Mouse (Mus musculus) spleen, adult 2 months (tissue): ENCODE results near the gene Cse1l.

Experiments
- CTCF ChIP-seq: fragments of 200-500 bp; IDR thresholded peaks from 2 replicates; pipeline ENCODE4 v1.5.1; 2011; ENCODE audit warnings: mild to moderate bottlenecking, inconsistent platforms; ENCODE audit not compliant: insufficient read depth, insufficient read length, insufficient replicate concordance; ENCODE audit errors: extremely low read depth
- POLR2A ChIP-seq: fragments of 200-500 bp; IDR thresholded peaks from 2 replicates; pipeline ENCODE4 v1.6.1; 2011; ENCODE audit warnings: low read depth, low read length, inconsistent platforms

DNA sequence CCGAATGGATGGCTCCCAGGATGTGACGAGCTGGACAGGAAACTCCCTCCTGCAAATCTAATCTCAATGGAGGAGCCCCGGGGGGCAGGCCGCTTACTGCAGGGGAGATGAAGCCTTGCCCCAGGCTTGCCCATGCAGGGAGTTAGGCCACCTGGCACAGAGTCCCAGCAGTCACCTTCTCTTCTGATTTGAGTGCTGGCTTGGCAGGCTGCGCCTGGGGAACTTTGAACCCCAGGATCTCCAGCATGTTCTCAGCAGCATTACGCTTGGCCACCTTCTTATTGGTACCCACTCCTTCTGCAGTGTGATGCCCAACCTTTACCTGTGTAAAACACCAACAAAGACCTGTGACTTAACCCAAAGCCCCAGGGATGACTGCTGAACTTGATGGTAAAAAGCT, 46.3 kb downstream of the Cse1l start:
- TF ChIP-seq CTCF = no peak
- TF ChIP-seq POLR2A = no peak
